Mouse (Mus musculus) sigmoid colon, adult 10 weeks (tissue): ENCODE data around the gene Brms1l. TPM values are rescaled to one million over a fixed set of nuclear protein-coding genes. Genes with fewer than 3 reads are reported as not detected.

ENCODE experiments used
- polyA plus RNA-seq: library from polyadenylated mRNA; stranded (reverse); fragments of 350-450 nt; fragmentation: Illumina TruSeq; extraction: RNeasy Lipid Tissue Mini Kit (QIAGEN cat#74804); gene quantifications from one replicate; pipeline ENCODE4 v1.2.3, GENCODE M21; 2014; ENCODE audit warnings: low read depth, low replicate concordance

The Brms1l gene
- polyA plus RNA-seq = 26.7 TPM

DNA sequence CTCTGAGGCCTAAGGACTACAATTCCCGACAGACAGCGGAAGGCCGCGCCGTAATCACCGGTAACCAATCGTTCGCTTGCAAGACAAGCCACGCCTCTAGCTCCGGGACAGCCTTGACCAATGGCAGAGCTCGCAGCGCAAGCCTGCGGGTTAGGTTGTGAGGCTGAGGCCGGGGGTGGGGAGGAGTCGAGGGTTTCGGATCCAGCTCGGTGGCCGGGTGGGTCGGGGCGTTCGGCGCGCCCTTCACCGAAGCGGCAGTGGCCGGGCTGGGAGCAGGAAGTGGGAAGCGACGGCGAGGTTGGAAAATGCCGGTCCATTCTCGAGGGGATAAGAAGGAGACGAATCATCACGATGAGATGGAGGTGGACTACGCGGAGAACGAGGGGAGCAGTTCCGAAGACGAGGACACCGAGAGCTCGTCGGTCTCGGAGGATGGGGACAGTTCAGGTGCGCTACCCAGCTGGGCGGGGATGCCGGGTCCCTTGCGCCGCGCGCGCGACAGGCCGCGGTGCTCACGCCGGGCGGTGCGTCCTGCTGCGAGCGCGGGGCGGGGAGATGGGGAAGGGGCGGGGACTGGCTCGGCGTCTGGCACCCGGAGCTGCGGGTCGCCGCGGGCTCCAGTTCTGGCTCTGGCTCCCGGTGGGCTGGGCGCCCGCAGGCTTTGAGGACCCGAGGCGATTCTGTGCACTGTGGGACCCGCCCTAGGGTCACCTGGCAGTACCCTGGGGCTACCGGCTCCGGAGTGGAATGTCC is at the start of gene Brms1l:
Gene Brms1l (plus strand): TSS at position 126 of the 753 bp plus-strand sequence.

DNA sequence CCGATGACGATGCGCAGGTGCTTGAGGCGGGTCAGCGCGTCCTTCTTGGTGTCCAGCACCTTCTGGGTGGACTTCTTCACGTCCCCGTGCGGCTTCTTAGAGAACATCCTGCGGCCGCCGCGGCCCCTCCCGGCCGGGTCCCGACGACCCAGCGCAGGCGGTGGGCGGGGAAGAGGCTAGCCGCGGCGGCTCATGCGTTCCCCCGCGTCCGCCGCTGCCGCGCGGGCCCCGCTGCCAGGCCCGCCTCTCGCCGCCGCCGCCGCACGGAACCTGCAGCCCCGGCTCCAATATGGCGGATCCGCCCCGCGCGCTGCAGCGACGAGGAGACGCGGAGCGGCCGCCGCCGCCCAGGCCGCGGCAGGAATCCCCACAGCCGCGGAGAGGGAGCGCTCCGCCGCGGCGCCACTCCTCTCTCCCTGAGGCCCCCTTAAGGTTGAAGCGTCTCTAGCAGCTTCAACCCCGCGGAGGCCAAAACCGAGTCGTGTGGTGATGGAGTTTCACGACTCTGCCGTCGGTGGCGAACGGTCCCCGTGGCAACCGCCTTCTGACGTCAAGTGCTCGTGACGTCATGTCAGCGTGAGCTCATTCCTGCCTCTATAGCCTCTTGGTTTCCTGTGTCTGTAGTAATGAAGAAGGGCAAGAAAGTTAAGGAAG is 15.3 kb upstream of the Brms1l start, which contains the start of gene Ralgapa1:
Gene Ralgapa1 (minus strand): TSS at position 507 of the 654 bp plus-strand sequence.

Other genes starting within 250 kb of the Brms1l start
- not detected for gene Insm2, start 236.9 kb upstream of the Brms1l start, polyA plus RNA-seq
- 89.9 TPM for gene Ralgapa1, start 15.2 kb upstream of the Brms1l start, polyA plus RNA-seq